Mouse (Mus musculus) gastrocnemius, postnatal 14 days (tissue): ENCODE measurements around the gene Hs3st1. TPM values are rescaled to one million over a fixed set of nuclear protein-coding genes. Genes with fewer than 3 reads are reported as not detected.
"Not testable (repeated sequence)": the region's sequence is repeated elsewhere in the genome, so short reads cannot be mapped to it uniquely, and the experiment has no call there.

Source experiments
- DNase-seq: peaks from one replicate; pipeline ENCODE4 v3.0.0; 2021; ENCODE audit warnings: mixed read lengths
- intact Hi-C: fragments of 180-260 bp; cut with DNase I; formaldehyde crosslinking; loops from one replicate; pipeline ENCODE4 v1.15.1; 2025; ENCODE audit warnings: low total_unique reads
- long read RNA-seq, 2 experiments: library from polyadenylated mRNA; stranded (forward); transcript quantifications; one replicate each; pipeline ENCODE4 v2.0.0; 2021
- total RNA-seq, 2 experiments: library from RNA; stranded (reverse); gene quantifications; 2 replicates each; pipeline ENCODE4 v1.2.3; 2021

The Hs3st1 gene
- total RNA-seq, result 1 to 10 TPM; 1.9 to 2.8 TPM
- long read RNA-seq, experiment 1, partial matches to known transcripts, result 0 of 1 reads
- long read RNA-seq, experiment 1, other reads (novel, unspliced or antisense), result 0 of 1 reads
- long read RNA-seq, experiment 2, partial matches to known transcripts, result 0 of 3 reads
- long read RNA-seq, experiment 2, other reads (novel, unspliced or antisense), result 0 of 3 reads

- intact Hi-C loops, DNase-seq: not testable (repeated sequence)
Observed at GRCm38 (mm10) chr5:39755375-39755774, at the start of gene Hs3st1. TSS of gene Hs3st1 (minus strand) at chr5:39755475.

- intact Hi-C loops, result no loop called here
- no peak for DNase-seq
Observed at GRCm38 (mm10) chr5:39804663-39805062, 49.4 kb upstream of the Hs3st1 start.

- intact Hi-C loops, result no loop called here
- no peak for DNase-seq
Observed at GRCm38 (mm10) chr5:39803941-39804340, 48.7 kb upstream of the Hs3st1 start.

- intact Hi-C loops, result no loop called here
- DNase-seq, result no peak
Observed at GRCm38 (mm10) chr5:39803457-39803856, 48.2 kb upstream of the Hs3st1 start.

GRCm38 (mm10) chr5:39802110-39802509, 46.8 kb upstream of the Hs3st1 start:
- intact Hi-C loops, result no loop called here
- no peak for DNase-seq

- intact Hi-C loops, result no loop called here
- DNase-seq, result no peak
Observed at GRCm38 (mm10) chr5:39777094-39777710, 21.9 kb upstream of the Hs3st1 start.

GRCm38 (mm10) chr5:39771680-39772348, 16.5 kb upstream of the Hs3st1 start:
- DNase-seq, result no peak
- intact Hi-C loops, result no loop called here

GRCm38 (mm10) chr5:39761682-39762456, 6.6 kb upstream of the Hs3st1 start:
- intact Hi-C loops, result no loop called here
- DNase-seq, result no peak

- no peak for DNase-seq
- intact Hi-C loops, result no loop called here
Observed at GRCm38 (mm10) chr5:39758890-39759475, 3.7 kb upstream of the Hs3st1 start.

- intact Hi-C loops, result no loop called here
- DNase-seq, result no peak
Observed at GRCm38 (mm10) chr5:39736843-39737242, 18.4 kb downstream of the Hs3st1 start.

GRCm38 (mm10) chr5:39733750-39734443, 21.4 kb downstream of the Hs3st1 start:
- DNase-seq, result no peak
- intact Hi-C loops, result no loop called here

GRCm38 (mm10) chr5:39733013-39733749, 22.1 kb downstream of the Hs3st1 start:
- DNase-seq, result no peak
- intact Hi-C loops, result no loop called here

- intact Hi-C loops, result no loop called here
- DNase-seq, result no peak
Observed at GRCm38 (mm10) chr5:39715694-39716550, 39.4 kb downstream of the Hs3st1 start.

GRCm38 (mm10) chr5:39715193-39715592, 40.1 kb downstream of the Hs3st1 start:
- no peak for DNase-seq
- intact Hi-C loops, result no loop called here

GRCm38 (mm10) chr5:39705539-39705938, 49.7 kb downstream of the Hs3st1 start:
- intact Hi-C loops, result no loop called here
- no peak for DNase-seq

GRCm38 (mm10) chr5:39660826-39661225, 94.4 kb downstream of the Hs3st1 start:
- DNase-seq, result no peak
- intact Hi-C loops, result no loop called here

GRCm38 (mm10) chr5:39659417-39659816, 95.9 kb downstream of the Hs3st1 start:
- no peak for DNase-seq
- intact Hi-C loops, result no loop called here
